18 mouse cellular contexts compared by ENCODE assay signal in genomic region chr1:162092401-162092800, GRCm38 (mm10).
DNase-seq lines count a peak whose midpoint lies in the region; ATAC-seq and TF ChIP-seq lines count a peak whose summit lies in the region.
"Had no signal": no experiment of that assay in that cellular context is flagged by ENCODE, and none has a peak within 500 bp of the region (broad histone marks: within the 10 kb centered on the region; RNA-seq: fewer than 3 reads in every experiment).

No protein-coding gene starts in this region.

- CTCF ChIA-PET in Patski (lab: Charles Lee), result interaction anchor here (2.5 kb wide), 1 partner anchor 11 kb away, joined by 9 read pairs; no protein-coding TSS in a partner anchor

- no peak overlapping the region for H3K4me3 ChIP-seq in heart, embryonic 13.5 days
- H3K4me3 ChIP-seq in CH12.LX (replicated peaks in 1 of 3; ENCODE audit: low read depth in 2 of 3, low read length in 2 of 3, poor library complexity in 1 of 3), result no peak overlapping the region
- H3K4me3 ChIP-seq in limb, embryonic 12.5 days (replicated peaks), result no peak overlapping the region
- H3K4me3 ChIP-seq in hindbrain, embryonic 11.5 days (ENCODE audit: low read depth, low read length), result no peak overlapping the region
- H3K4me3 ChIP-seq: hindbrain, embryonic 15.5 days; neural tube, embryonic 12.5 days had no signal

- dilution Hi-C loops in CH12.LX (cut with MboI; ENCODE audit: extremely low pct_ligation_motif_present, extremely low pct_unique_long_range_greater_than_20kb, low sequenced_read_pairs), result no loop called here

- no peak for DNase-seq in heart, adult 8-10 months (ENCODE audit: low spot score)
- DNase-seq in CH12.LX (ENCODE audit: extremely low read depth) (peak; percentile 13), Patski (ENCODE audit: low read depth, low spot score) (no peak)
- DNase-seq in right cerebral cortex, postnatal 25 days, result no peak
- no peak for DNase-seq in hindbrain, embryonic 11.5 days (ENCODE audit: low spot score)
- no peak for DNase-seq in thymus, postnatal 14 days
- DNase-seq: cerebellum, postnatal 14 days; embryo, embryonic 11 days; heart, postnatal 10 days; kidney, adult 9 months; kidney, postnatal 4 days; layer of hippocampus, postnatal 36 days; left cerebral cortex, postnatal 4 days had no signal

- TF ChIP-seq RAD21 in CH12.LX (IDR thresholded peaks at IDR 0.05; ENCODE audit: low read depth, low read length), result peak; percentile 34

- H3K4me1 ChIP-seq in heart, embryonic 13.5 days, result 0 out of 2 replicates have a peak, but pooled peaks cover 7% of the 10 kb centered on the region
- peaks cover 3 to 27% of the 10 kb centered on the region in 2 experiments for H3K4me1 ChIP-seq in CH12.LX (ENCODE audit: control insufficient read depth in 1 of 2, insufficient read depth in 2 of 2)
- peaks cover 20% of the 10 kb centered on the region for H3K4me1 ChIP-seq in limb, embryonic 12.5 days (replicated peaks)
- no peaks in the 10 kb centered on the region for H3K4me1 ChIP-seq in hindbrain, embryonic 11.5 days (replicated peaks; ENCODE audit: control insufficient read depth, insufficient read depth, low read length)
- H3K4me1 ChIP-seq: hindbrain, embryonic 15.5 days; neural tube, embryonic 12.5 days had no signal

- H3K9me3 ChIP-seq in heart, embryonic 13.5 days, result no peaks in the 10 kb centered on the region
- H3K9me3 ChIP-seq in CH12.LX (replicated peaks; ENCODE audit: low read length), result peaks cover 3% of the 10 kb centered on the region
- H3K9me3 ChIP-seq in limb, embryonic 12.5 days, result peaks cover 3% of the 10 kb centered on the region; the same call in 1 of the 2 replicates
- no peaks in the 10 kb centered on the region for H3K9me3 ChIP-seq in hindbrain, embryonic 11.5 days (ENCODE audit: control insufficient read depth, low read length)
- H3K9me3 ChIP-seq: hindbrain, embryonic 15.5 days; neural tube, embryonic 12.5 days had no signal

- in situ Hi-C loops in CH12.LX (cut with MboI; ENCODE audit: low pct_ligation_motif_present, low pct_unique_long_range_greater_than_20kb, low sequenced_read_pairs) (no loop called here), Patski (cut with MboI; ENCODE audit: low pct_unique_long_range_greater_than_20kb) (loop anchor here (10.0 kb wide), 1 partner anchor 222 kb away; no protein-coding TSS in a partner anchor)

- POLR2A ChIA-PET in Patski (lab: Charles Lee), result no interaction called here

- peak in 1 of 2 experiments; percentile 48; a peak in 2 of 4 replicates for TF ChIP-seq CTCF in CH12.LX (conservative IDR thresholded peaks at IDR 0.05 in 1 of 2, IDR thresholded peaks at IDR 0.05 in 1 of 2; ENCODE audit: low read depth in 2 of 2, low read length in 2 of 2)
- peak; percentile 13 for TF ChIP-seq CTCF in Patski (IDR thresholded peaks at IDR 0.05)

- H3K36me3 ChIP-seq in heart, embryonic 13.5 days, result no peaks in the 10 kb centered on the region
- no peaks in the 10 kb centered on the region for H3K36me3 ChIP-seq in CH12.LX (replicated peaks in 1 of 2; ENCODE audit: control insufficient read depth in 1 of 2, insufficient read depth in 1 of 2, low read length in 1 of 2)
- no peaks in the 10 kb centered on the region for H3K36me3 ChIP-seq in limb, embryonic 12.5 days
- no peaks in the 10 kb centered on the region for H3K36me3 ChIP-seq in hindbrain, embryonic 11.5 days (ENCODE audit: control insufficient read depth, insufficient read depth, low read length)
- H3K36me3 ChIP-seq: hindbrain, embryonic 15.5 days; neural tube, embryonic 12.5 days had no signal

- H3K9ac ChIP-seq in heart, embryonic 13.5 days, result no peak overlapping the region
- H3K9ac ChIP-seq in CH12.LX (ENCODE audit: insufficient read depth, low read depth), result no peak overlapping the region
- H3K9ac ChIP-seq in limb, embryonic 12.5 days (replicated peaks), result no peak overlapping the region
- no peak overlapping the region for H3K9ac ChIP-seq in hindbrain, embryonic 11.5 days (ENCODE audit: low read depth, low read length)
- H3K9ac ChIP-seq: hindbrain, embryonic 15.5 days; neural tube, embryonic 12.5 days had no signal

- H3K79me2 ChIP-seq in CH12.LX (replicated peaks; ENCODE audit: control insufficient read depth, extremely low read depth, insufficient read depth, poor library complexity, severe bottlenecking), result no peaks in the 10 kb centered on the region; the same call in 1 of the 2 replicates

- H3K27ac ChIP-seq in heart, embryonic 13.5 days (replicated peaks), result 0 out of 2 replicates have a peak overlapping the region, but pooled peaks have one; percentile 15
- H3K27ac ChIP-seq in CH12.LX (ENCODE audit: insufficient read depth, low read depth), result no peak overlapping the region
- peak overlapping the region; percentile 90 for H3K27ac ChIP-seq in limb, embryonic 12.5 days
- H3K27ac ChIP-seq in hindbrain, embryonic 11.5 days (ENCODE audit: low read depth, low read length), result no peak overlapping the region
- H3K27ac ChIP-seq: hindbrain, embryonic 15.5 days; neural tube, embryonic 12.5 days had no signal

- no peak overlapping the region for H3K4me2 ChIP-seq in heart, embryonic 13.5 days
- H3K4me2 ChIP-seq in CH12.LX (ENCODE audit: insufficient read depth, low read depth, poor library complexity, severe bottlenecking), result no peak overlapping the region
- no peak overlapping the region for H3K4me2 ChIP-seq in limb, embryonic 12.5 days
- H3K4me2 ChIP-seq in hindbrain, embryonic 11.5 days (replicated peaks; ENCODE audit: low read depth, low read length), result no peak overlapping the region
- H3K4me2 ChIP-seq: hindbrain, embryonic 15.5 days; neural tube, embryonic 12.5 days had no signal

- TF ChIP-seq POLR2A in CH12.LX (IDR thresholded peaks at IDR 0.05; ENCODE audit: low read depth, low read length), result no peak

- ATAC-seq in heart, embryonic 13.5 days (ENCODE audit: extremely low read depth, insufficient number of reproducible peaks, low FRiP score, low TSS enrichment), result no peak
- ATAC-seq in Patski, result no peak
- no peak for ATAC-seq in limb, embryonic 12.5 days (ENCODE audit: insufficient number of reproducible peaks, insufficient read depth, low FRiP score, low TSS enrichment, low read depth)
- no peak for ATAC-seq in hindbrain, embryonic 11.5 days (ENCODE audit: low FRiP score)
- ATAC-seq: forebrain, embryonic 14.5 days had no signal

- no peak for TF ChIP-seq EP300 in CH12.LX (IDR thresholded peaks at IDR 0.05; ENCODE audit: low read length)

- WGBS in heart, embryonic 13.5 days, result 79% methylated on average over 8 of the region's 8 CpGs
- 90% methylated on average over 8 of the region's 8 CpGs for WGBS in limb, embryonic 12.5 days
- WGBS in hindbrain, embryonic 11.5 days, result 91% methylated on average over 8 of the region's 8 CpGs

- no peaks in the 10 kb centered on the region for H3K27me3 ChIP-seq in heart, embryonic 13.5 days (replicated peaks)
- H3K27me3 ChIP-seq in CH12.LX (replicated peaks) (no peaks in the 10 kb centered on the region), Patski (no peaks in the 10 kb centered on the region)
- no peaks in the 10 kb centered on the region for H3K27me3 ChIP-seq in limb, embryonic 12.5 days
- H3K27me3 ChIP-seq in hindbrain, embryonic 11.5 days (ENCODE audit: control insufficient read depth, insufficient read depth, low read length), result no peaks in the 10 kb centered on the region
- H3K27me3 ChIP-seq: hindbrain, embryonic 15.5 days; neural tube, embryonic 12.5 days had no signal

TF ChIP-seq in CH12.LX, 34 proteins besides CTCF, POLR2A, EP300 and RAD21:
- TF ChIP-seq UBTF (IDR thresholded peaks at IDR 0.05; ENCODE audit: low read depth, low read length) (no peak), SMC3 (IDR thresholded peaks at IDR 0.05; ENCODE audit: low read depth, low read length) (peak; percentile 35)

Comparison
In these comparisons a context has a peak if more than half of its experiments do, and no peak if none do; other contexts are left out.
1. H3K27ac ChIP-seq: peak in heart, embryonic 13.5 days (single experiment) and limb, embryonic 12.5 days (single experiment); none in CH12.LX (single experiment) and hindbrain, embryonic 11.5 days (single experiment).